In the genomic region with DNA sequence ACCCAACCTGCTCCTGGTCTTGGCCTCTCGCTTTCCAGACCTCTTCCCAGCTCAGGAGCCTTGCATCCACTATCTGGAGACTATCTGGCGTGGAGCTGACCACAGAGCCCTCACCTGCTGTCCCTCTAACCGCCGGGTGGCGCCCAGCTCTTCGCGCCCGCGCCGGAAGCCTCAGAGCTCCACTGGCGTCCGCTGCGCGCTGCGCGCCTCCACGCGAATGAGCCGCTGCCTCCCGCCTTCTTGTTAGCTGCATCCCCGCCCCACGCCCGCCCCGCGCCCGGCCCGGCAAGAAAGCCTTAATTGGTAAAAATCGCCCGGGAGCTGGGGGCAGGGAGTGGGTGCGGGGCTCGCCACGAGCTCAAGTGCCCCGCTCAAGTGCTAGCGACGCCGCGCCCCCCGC, we compare ENCODE assay signal across 8 mouse cellular contexts. TPM values are rescaled to one million over a fixed set of nuclear protein-coding genes. Genes with fewer than 3 reads are reported as not detected.
A peak's percentile ranks its signal among the peaks of the same experiment; 100 is the strongest.
DNase-seq lines count a peak whose midpoint lies in the region; ATAC-seq lines count a peak whose summit lies in the region.

Gene Flna, minus strand, starts transcription at position 206 of the 400 bp plus-strand sequence.

- H3K9ac ChIP-seq in hindbrain, embryonic 11.5 days (ENCODE audit: low read depth, low read length) = peak within 1 kb of the TSS; percentile 65

- no peak within 1 kb of the TSS for H3K27ac ChIP-seq in hindbrain, embryonic 11.5 days (ENCODE audit: low read depth, low read length)

- 9% methylated on average over 28 of the region's 38 CpGs for WGBS in hindbrain, embryonic 11.5 days

- H3K9me3 ChIP-seq in hindbrain, embryonic 11.5 days (ENCODE audit: control insufficient read depth, low read length) = no peaks in the 10 kb centered on the region

- no peak for ATAC-seq in hindbrain, embryonic 11.5 days (ENCODE audit: low FRiP score)

- H3K4me1 ChIP-seq in hindbrain, embryonic 11.5 days (replicated peaks; ENCODE audit: control insufficient read depth, insufficient read depth, low read length) = no peaks in the 10 kb centered on the region

- H3K4me3 ChIP-seq in hindbrain, embryonic 11.5 days (ENCODE audit: low read depth, low read length) = peak within 1 kb of the TSS; percentile 36

- no peaks in the 10 kb centered on the region for H3K36me3 ChIP-seq in hindbrain, embryonic 11.5 days (ENCODE audit: control insufficient read depth, insufficient read depth, low read length)

- peak within 1 kb of the TSS; percentile 62 for H3K4me2 ChIP-seq in hindbrain, embryonic 11.5 days (replicated peaks; ENCODE audit: low read depth, low read length)

- no peaks in the 10 kb centered on the region for H3K27me3 ChIP-seq in hindbrain, embryonic 11.5 days (ENCODE audit: control insufficient read depth, insufficient read depth, low read length)

- peak; percentile 83 for DNase-seq in Muller cell, postnatal 12 days (ENCODE audit: inconsistent ontology term)
- peak; percentile 82 for DNase-seq in cerebellum, adult 9-11 months
- peak; percentile 27 to 32 for DNase-seq in frontal cortex, postnatal 25 days (ENCODE audit: low spot score in 2 of 2)
- peak; percentile 65 for DNase-seq in hindbrain, embryonic 11.5 days (ENCODE audit: low spot score)
- peak; percentile 40 to 60 for DNase-seq in layer of hippocampus, postnatal 10 days (ENCODE audit: low spot score in 2 of 2)
- DNase-seq in lung, postnatal 10 days = peak; percentile 78
- peak; percentile 69 for DNase-seq in ovary, postnatal 36 days (ENCODE audit: low spot score)
- peak; percentile 58 to 71 for DNase-seq in thymus, postnatal 36 days

RNA-seq across cellular contexts. Expression of gene Flna, which starts in this region (rescaled TPM):
- polyA plus RNA-seq in hindbrain, embryonic 11.5 days (2014; fragmentation: Nextera tagmentation; extraction: Ambion mirVana) = 181 and 196 TPM in 2 replicates
- total RNA-seq in layer of hippocampus, postnatal 10 days (2021) = 100 to 1,000 TPM; 210 to 252 TPM

Comparison
In these comparisons a context has a peak if more than half of its experiments do, and no peak if none do; other contexts are left out.
1. DNase-seq: peak in every context shown above with its lines; median percentile 83 in Muller cell, postnatal 12 days; 82 in cerebellum, adult 9-11 months; 78 in lung, postnatal 10 days; 69 in ovary, postnatal 36 days; 65 in hindbrain, embryonic 11.5 days; 64 in thymus, postnatal 36 days; 50 in layer of hippocampus, postnatal 10 days; 30 in frontal cortex, postnatal 25 days.